Mouse (Mus musculus) testis, adult 2 months (tissue): ENCODE results near the gene Trpm8.

ENCODE experiments used
- CTCF ChIP-seq: fragments of 200-500 bp; IDR thresholded peaks from 2 replicates; pipeline ENCODE4 v1.5.1; 2012; ENCODE audit warnings: low read depth, mild to moderate bottlenecking, inconsistent platforms, low read length, moderate library complexity; ENCODE audit not compliant: control insufficient read depth, insufficient read depth, insufficient replicate concordance
- POLR2A ChIP-seq: fragments of 200-500 bp; IDR thresholded peaks from 2 replicates; pipeline ENCODE4 v1.6.1; 2012; ENCODE audit warnings: low read depth, mild to moderate bottlenecking, inconsistent platforms, low read length, moderate library complexity; ENCODE audit not compliant: control insufficient read depth

- TF ChIP-seq CTCF: no peak
- no peak for TF ChIP-seq POLR2A
Measured at GRCm38 (mm10) chr1:88234248-88234610, 43.2 kb upstream of the Trpm8 start.
